Mouse (Mus musculus): ENCODE results near the gene Aldh1l1. TPM values are rescaled to one million over a fixed set of nuclear protein-coding genes. Genes with fewer than 3 reads are reported as not detected.

The Aldh1l1 gene
- polyA plus RNA-seq, 1 experiment from 2014 or later = 2.1 TPM

GRCm38 (mm10) chr6:90491956-90492744, 5.9 kb downstream of the Aldh1l1 start:
- no peak overlapping the region for H3K9ac ChIP-seq
- no peak overlapping the region for H3K4me3 ChIP-seq
- 63% methylated on average over 10 of the region's 10 CpGs for WGBS
- H3K27ac ChIP-seq = no peak overlapping the region
- ATAC-seq (ENCODE audit: borderline replicate concordance, extremely low read depth, low FRiP score, low TSS enrichment) = no peak
- no peaks in the 10 kb centered on the region for H3K36me3 ChIP-seq
- H3K9me3 ChIP-seq = no peaks in the 10 kb centered on the region
- no peaks in the 10 kb centered on the region for H3K27me3 ChIP-seq
- no peak overlapping the region for H3K4me2 ChIP-seq
- H3K4me1 ChIP-seq = no peaks in the 10 kb centered on the region

GRCm38 (mm10) chr6:90494155-90494554, 7.9 kb downstream of the Aldh1l1 start:
- Histone ChIP-seq H3K4me1 (no peaks in the 10 kb centered on the region), H3K27ac (no peak overlapping the region), H3K27me3 (no peaks in the 10 kb centered on the region), H3K4me2 (no peak overlapping the region), H3K36me3 (no peaks in the 10 kb centered on the region), H3K9ac (no peak overlapping the region), H3K4me3 (no peak overlapping the region), H3K9me3 (no peaks in the 10 kb centered on the region)
- 69% methylated on average over 3 of the region's 3 CpGs for WGBS
- ATAC-seq (ENCODE audit: borderline replicate concordance, extremely low read depth, low FRiP score, low TSS enrichment) = no peak

GRCm38 (mm10) chr6:90494566-90494965, 8.3 kb downstream of the Aldh1l1 start:
- no peak for ATAC-seq (ENCODE audit: borderline replicate concordance, extremely low read depth, low FRiP score, low TSS enrichment)
- no peak overlapping the region for H3K27ac ChIP-seq
- H3K36me3 ChIP-seq = no peaks in the 10 kb centered on the region
- H3K4me2 ChIP-seq = no peak overlapping the region
- no peak overlapping the region for H3K4me3 ChIP-seq
- WGBS = 87% methylated on average over 3 of the region's 3 CpGs
- H3K9ac ChIP-seq = no peak overlapping the region
- no peaks in the 10 kb centered on the region for H3K27me3 ChIP-seq
- H3K9me3 ChIP-seq = no peaks in the 10 kb centered on the region
- H3K4me1 ChIP-seq = no peaks in the 10 kb centered on the region

GRCm38 (mm10) chr6:90495282-90495912, 9.2 kb downstream of the Aldh1l1 start:
- no peaks in the 10 kb centered on the region for H3K36me3 ChIP-seq
- ATAC-seq (ENCODE audit: borderline replicate concordance, extremely low read depth, low FRiP score, low TSS enrichment) = no peak
- H3K4me2 ChIP-seq = no peak overlapping the region
- H3K4me1 ChIP-seq = no peaks in the 10 kb centered on the region
- no peak overlapping the region for H3K9ac ChIP-seq
- WGBS = 51% methylated on average over 6 of the region's 7 CpGs
- no peaks in the 10 kb centered on the region for H3K27me3 ChIP-seq
- no peaks in the 10 kb centered on the region for H3K9me3 ChIP-seq
- H3K4me3 ChIP-seq = no peak overlapping the region
- no peak overlapping the region for H3K27ac ChIP-seq

- Histone ChIP-seq H3K27me3 (no peaks in the 10 kb centered on the region), H3K4me1 (no peaks in the 10 kb centered on the region), H3K9me3 (no peaks in the 10 kb centered on the region), H3K36me3 (no peaks in the 10 kb centered on the region), H3K4me3 (no peak overlapping the region), H3K9ac (no peak overlapping the region), H3K4me2 (no peak overlapping the region), H3K27ac (no peak overlapping the region)
- ATAC-seq (ENCODE audit: borderline replicate concordance, extremely low read depth, low FRiP score, low TSS enrichment) = no peak
- 58% methylated on average over 3 of the region's 3 CpGs for WGBS
These were observed 10.0 kb downstream of the Aldh1l1 start for GRCm38 (mm10) chr6:90496217-90496616.

- Histone ChIP-seq H3K9me3 (no peaks in the 10 kb centered on the region), H3K4me1 (no peaks in the 10 kb centered on the region), H3K4me3 (no peak overlapping the region), H3K4me2 (no peak overlapping the region), H3K27me3 (no peaks in the 10 kb centered on the region), H3K9ac (no peak overlapping the region), H3K27ac (no peak overlapping the region), H3K36me3 (no peaks in the 10 kb centered on the region)
- no peak for ATAC-seq (ENCODE audit: borderline replicate concordance, extremely low read depth, low FRiP score, low TSS enrichment)
- 74% methylated on average over 4 of the region's 4 CpGs for WGBS
These were observed 13.3 kb downstream of the Aldh1l1 start for GRCm38 (mm10) chr6:90499509-90499908.

- Histone ChIP-seq H3K9ac (no peak overlapping the region), H3K36me3 (no peaks in the 10 kb centered on the region), H3K4me1 (peaks cover 14% of the 10 kb centered on the region), H3K27ac (no peak overlapping the region), H3K4me3 (no peak overlapping the region), H3K4me2 (no peak overlapping the region), H3K27me3 (no peaks in the 10 kb centered on the region), H3K9me3 (no peaks in the 10 kb centered on the region)
- 53% methylated on average over 8 of the region's 8 CpGs for whole genome bisulfite sequencing
- ATAC-seq (ENCODE audit: borderline replicate concordance, extremely low read depth, low FRiP score, low TSS enrichment) = no peak
These were observed 15.2 kb downstream of the Aldh1l1 start for GRCm38 (mm10) chr6:90501222-90501940.

GRCm38 (mm10) chr6:90505906-90506305, 19.7 kb downstream of the Aldh1l1 start:
- Histone ChIP-seq H3K27ac (peak overlapping the region; percentile 89), H3K4me3 (no peak overlapping the region), H3K36me3 (no peaks in the 10 kb centered on the region), H3K4me1 (peaks cover 43% of the 10 kb centered on the region), H3K9me3 (no peaks in the 10 kb centered on the region), H3K4me2 (no peak overlapping the region), H3K27me3 (no peaks in the 10 kb centered on the region), H3K9ac (no peak overlapping the region)
- WGBS = 6% methylated on average over 6 of the region's 6 CpGs
- no peak for ATAC-seq (ENCODE audit: borderline replicate concordance, extremely low read depth, low FRiP score, low TSS enrichment)

GRCm38 (mm10) chr6:90506673-90507311, 20.6 kb downstream of the Aldh1l1 start:
- Histone ChIP-seq H3K27me3 (no peaks in the 10 kb centered on the region), H3K4me3 (no peak overlapping the region), H3K9ac (no peak overlapping the region), H3K36me3 (no peaks in the 10 kb centered on the region), H3K9me3 (no peaks in the 10 kb centered on the region), H3K4me1 (peaks cover 43% of the 10 kb centered on the region), H3K27ac (peak overlapping the region; percentile 89), H3K4me2 (0 out of 2 replicates have a peak overlapping the region, but pooled peaks have one; percentile 3)
- peak; percentile 66 for ATAC-seq (ENCODE audit: borderline replicate concordance, extremely low read depth, low FRiP score, low TSS enrichment)
- 18% methylated on average over 16 of the region's 16 CpGs for WGBS

GRCm38 (mm10) chr6:90507443-90507842, 21.2 kb downstream of the Aldh1l1 start:
- no peak overlapping the region for H3K9ac ChIP-seq
- no peak for ATAC-seq (ENCODE audit: borderline replicate concordance, extremely low read depth, low FRiP score, low TSS enrichment)

GRCm38 (mm10) chr6:90508197-90508624, 22.0 kb downstream of the Aldh1l1 start:
- H3K4me1 ChIP-seq = peaks cover 43% of the 10 kb centered on the region
- WGBS = 28% methylated on average over 4 of the region's 4 CpGs
- no peaks in the 10 kb centered on the region for H3K27me3 ChIP-seq
- no peaks in the 10 kb centered on the region for H3K9me3 ChIP-seq
- H3K36me3 ChIP-seq = no peaks in the 10 kb centered on the region
- H3K4me3 ChIP-seq = no peak overlapping the region
- peak overlapping the region; percentile 89 for H3K27ac ChIP-seq
- no peak overlapping the region for H3K9ac ChIP-seq
- H3K4me2 ChIP-seq = no peak overlapping the region
- ATAC-seq (ENCODE audit: borderline replicate concordance, extremely low read depth, low FRiP score, low TSS enrichment) = peak; percentile 74

More at GRCm38 (mm10) chr6:90507443-90507842, 21.2 kb downstream of the Aldh1l1 start:
- H3K4me2 ChIP-seq = no peak overlapping the region
- no peak overlapping the region for H3K4me3 ChIP-seq
- peaks cover 43% of the 10 kb centered on the region for H3K4me1 ChIP-seq
- H3K36me3 ChIP-seq = no peaks in the 10 kb centered on the region
- no peaks in the 10 kb centered on the region for H3K9me3 ChIP-seq
- no peaks in the 10 kb centered on the region for H3K27me3 ChIP-seq
- peak overlapping the region; percentile 89 for H3K27ac ChIP-seq

Data from lung, embryonic 15.5 days (tissue).